Mouse (Mus musculus) gastrocnemius, adult 8-10 months (tissue): ENCODE results near the gene Mier3. TPM values are rescaled to one million over a fixed set of nuclear protein-coding genes. Genes with fewer than 3 reads are reported as not detected.

Experiments
- total RNA-seq, 4 experiments: library from RNA; stranded (reverse); gene quantifications; 2 replicates each; pipeline ENCODE4 v1.2.4; 2022

The Mier3 gene
- total RNA-seq, 4 experiments from 2014 or later, result 6.9 to 10.2 (median 9.1) TPM

Other genes starting within 250 kb of the Mier3 start
- 10 to 100 TPM; 52.7 to 63.6 (median 56.0) TPM for gene Gpbp1, start 190.9 kb upstream of the Mier3 start, total RNA-seq
- gene Gm49496, start 131.0 kb upstream of the Mier3 start, total RNA-seq, result not detected
- not detected for gene Gm10198, start 88.2 kb upstream of the Mier3 start, total RNA-seq
- 1 to 10 TPM; 6.7 to 8.1 (median 7.2) TPM for gene Map3k1, start 128.0 kb downstream of the Mier3 start, total RNA-seq